Mouse (Mus musculus): ENCODE measurements around the gene Wdr60. TPM values are rescaled to one million over a fixed set of nuclear protein-coding genes. Genes with fewer than 3 reads are reported as not detected.
"Not testable (repeated sequence)": the region's sequence is repeated elsewhere in the genome, so short reads cannot be mapped to it uniquely, and the experiment has no call there.

Wdr60 gene
- polyA plus RNA-seq, 1 experiment from 2014 or later = 16.0 TPM

DNA sequence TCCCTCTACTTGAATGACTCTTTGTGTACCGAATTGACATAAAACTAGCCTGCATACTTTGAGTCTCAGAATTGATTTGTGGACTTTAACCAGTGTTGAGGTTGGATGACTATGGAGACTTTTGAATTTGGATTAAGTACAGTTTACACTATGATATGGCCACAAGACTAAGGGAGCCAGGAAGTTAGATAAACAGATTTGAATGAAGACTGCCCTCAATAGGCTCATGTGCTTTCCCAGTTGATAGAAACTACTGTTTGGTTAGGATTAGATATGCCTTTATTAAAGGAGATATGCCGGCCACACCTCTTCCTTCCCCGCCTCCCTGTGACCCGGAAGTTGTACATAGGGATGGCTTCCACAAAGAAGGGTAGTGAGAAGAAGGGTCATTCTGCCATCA, 12.8 kb upstream of the Wdr60 start:
- no peak overlapping the region for H3K9ac ChIP-seq (replicated peaks; ENCODE audit: low read length)
- H3K27me3 ChIP-seq (ENCODE audit: control insufficient read depth, insufficient read depth, low read length) = no peaks in the 10 kb centered on the region
- no peaks in the 10 kb centered on the region for H3K9me3 ChIP-seq (replicated peaks; ENCODE audit: control insufficient read depth, low read length)
- H3K4me1 ChIP-seq (ENCODE audit: control insufficient read depth, insufficient read depth, low read length) = no peaks in the 10 kb centered on the region
- ATAC-seq (replicated peaks; ENCODE audit: insufficient number of reproducible peaks, low FRiP score, low TSS enrichment, low read depth) (no peak), DNase-seq (ENCODE audit: low spot score) (no peak)
- no peaks in the 10 kb centered on the region for H3K36me3 ChIP-seq (replicated peaks; ENCODE audit: control insufficient read depth, insufficient read depth, low read depth, low read length)
- H3K4me2 ChIP-seq (ENCODE audit: low read depth, low read length) = no peak overlapping the region
- WGBS = 94% methylated on average over 4 of the region's 4 CpGs
- H3K4me3 ChIP-seq (ENCODE audit: low read depth, low read length) = no peak overlapping the region
- no peak overlapping the region for H3K27ac ChIP-seq (replicated peaks; ENCODE audit: low read depth, low read length)

DNA sequence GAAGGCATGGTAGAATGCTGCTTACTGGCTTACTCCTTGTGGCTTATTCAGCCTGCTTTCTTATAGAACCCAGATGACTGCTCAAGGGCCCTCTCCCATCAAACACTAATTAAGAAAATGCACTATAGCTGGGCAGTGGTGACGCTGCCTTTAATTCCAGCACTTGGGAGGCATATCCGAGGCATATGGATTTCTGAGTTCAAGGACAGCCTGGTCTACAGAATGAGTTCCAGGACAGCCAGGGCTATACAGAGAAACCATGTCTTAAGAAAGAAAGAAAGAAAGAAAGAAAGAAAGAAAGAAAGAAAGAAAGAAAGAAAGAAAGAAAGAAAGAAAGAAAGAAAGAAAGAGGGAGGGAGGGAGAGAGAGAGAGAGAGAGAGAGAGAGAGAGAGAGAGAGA, 12.3 kb upstream of the Wdr60 start, which contains the start of gene Gm11027:
TSS of gene Gm11027 (plus strand) at position 301 of the 400 bp plus-strand sequence.
- not testable (repeated sequence) for H3K4me2 ChIP-seq (ENCODE audit: low read depth, low read length); H3K27me3 ChIP-seq (ENCODE audit: control insufficient read depth, insufficient read depth, low read length); H3K36me3 ChIP-seq (replicated peaks; ENCODE audit: control insufficient read depth, insufficient read depth, low read depth, low read length); H3K4me1 ChIP-seq (ENCODE audit: control insufficient read depth, insufficient read depth, low read length); H3K9ac ChIP-seq (replicated peaks; ENCODE audit: low read length); H3K9me3 ChIP-seq (replicated peaks; ENCODE audit: control insufficient read depth, low read length); H3K4me3 ChIP-seq (ENCODE audit: low read depth, low read length); H3K27ac ChIP-seq (replicated peaks; ENCODE audit: low read depth, low read length); DNase-seq (ENCODE audit: low spot score); ATAC-seq (replicated peaks; ENCODE audit: insufficient number of reproducible peaks, low FRiP score, low TSS enrichment, low read depth)
- WGBS = 82% methylated on average over 2 of the region's 2 CpGs

DNA sequence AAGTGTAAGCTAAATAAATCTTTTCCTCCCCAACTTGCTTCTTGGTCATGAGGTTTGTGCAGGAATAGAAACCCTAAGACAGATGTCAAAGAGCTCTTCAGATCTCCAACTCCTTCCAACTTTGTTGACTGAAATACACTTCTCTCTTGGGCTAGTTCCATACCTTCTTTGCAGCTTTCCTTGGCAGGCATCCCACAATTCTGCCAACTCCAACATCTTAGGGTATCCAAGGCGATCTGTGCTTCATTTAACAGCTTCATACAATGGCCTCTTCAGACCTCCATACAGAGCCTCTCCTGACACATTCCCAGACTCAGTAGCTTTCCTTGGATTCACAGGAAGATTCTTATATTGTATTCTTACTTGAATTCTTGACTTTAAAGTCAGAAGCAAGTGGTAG, 10.9 kb upstream of the Wdr60 start:
- no peaks in the 10 kb centered on the region for H3K4me1 ChIP-seq (ENCODE audit: control insufficient read depth, insufficient read depth, low read length)
- DNase-seq (ENCODE audit: low spot score) (no peak), ATAC-seq (replicated peaks; ENCODE audit: insufficient number of reproducible peaks, low FRiP score, low TSS enrichment, low read depth) (no peak)
- H3K4me3 ChIP-seq (ENCODE audit: low read depth, low read length) = no peak overlapping the region
- 62% methylated on average over 1 of the region's 1 CpGs for WGBS
- no peak overlapping the region for H3K9ac ChIP-seq (replicated peaks; ENCODE audit: low read length)
- H3K9me3 ChIP-seq (replicated peaks; ENCODE audit: control insufficient read depth, low read length) = no peaks in the 10 kb centered on the region
- H3K4me2 ChIP-seq (ENCODE audit: low read depth, low read length) = no peak overlapping the region
- no peaks in the 10 kb centered on the region for H3K36me3 ChIP-seq (replicated peaks; ENCODE audit: control insufficient read depth, insufficient read depth, low read depth, low read length)
- no peaks in the 10 kb centered on the region for H3K27me3 ChIP-seq (ENCODE audit: control insufficient read depth, insufficient read depth, low read length)
- no peak overlapping the region for H3K27ac ChIP-seq (replicated peaks; ENCODE audit: low read depth, low read length)

DNA sequence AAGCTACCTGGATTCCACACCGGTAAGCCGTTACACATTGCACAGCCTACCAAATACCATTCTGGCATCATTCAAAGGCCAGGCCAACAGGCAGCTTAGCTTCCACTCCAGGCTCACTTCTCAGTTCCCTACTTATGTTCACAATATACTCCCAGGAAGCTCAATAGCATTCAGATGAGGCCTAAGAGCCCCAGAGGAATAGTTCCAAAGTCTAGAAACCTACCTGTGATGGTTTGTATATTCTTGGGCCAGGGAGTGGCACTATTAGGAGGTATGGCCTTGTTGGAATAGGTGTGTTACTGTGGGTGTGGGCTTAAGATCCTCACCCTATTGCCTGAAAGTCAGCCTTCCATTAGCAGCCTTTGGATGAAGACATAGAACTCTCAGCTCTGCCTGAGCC, 8.2 kb upstream of the Wdr60 start:
- Histone ChIP-seq H3K9ac (replicated peaks; ENCODE audit: low read length) (no peak overlapping the region), H3K4me3 (ENCODE audit: low read depth, low read length) (no peak overlapping the region), H3K36me3 (replicated peaks; ENCODE audit: control insufficient read depth, insufficient read depth, low read depth, low read length) (no peaks in the 10 kb centered on the region), H3K4me2 (ENCODE audit: low read depth, low read length) (no peak overlapping the region), H3K9me3 (replicated peaks; ENCODE audit: control insufficient read depth, low read length) (no peaks in the 10 kb centered on the region), H3K4me1 (ENCODE audit: control insufficient read depth, insufficient read depth, low read length) (no peaks in the 10 kb centered on the region), H3K27ac (replicated peaks; ENCODE audit: low read depth, low read length) (no peak overlapping the region), H3K27me3 (ENCODE audit: control insufficient read depth, insufficient read depth, low read length) (no peaks in the 10 kb centered on the region)
- DNase-seq (ENCODE audit: low spot score) (no peak), ATAC-seq (replicated peaks; ENCODE audit: insufficient number of reproducible peaks, low FRiP score, low TSS enrichment, low read depth) (no peak)
- 92% methylated on average over 2 of the region's 2 CpGs for WGBS

DNA sequence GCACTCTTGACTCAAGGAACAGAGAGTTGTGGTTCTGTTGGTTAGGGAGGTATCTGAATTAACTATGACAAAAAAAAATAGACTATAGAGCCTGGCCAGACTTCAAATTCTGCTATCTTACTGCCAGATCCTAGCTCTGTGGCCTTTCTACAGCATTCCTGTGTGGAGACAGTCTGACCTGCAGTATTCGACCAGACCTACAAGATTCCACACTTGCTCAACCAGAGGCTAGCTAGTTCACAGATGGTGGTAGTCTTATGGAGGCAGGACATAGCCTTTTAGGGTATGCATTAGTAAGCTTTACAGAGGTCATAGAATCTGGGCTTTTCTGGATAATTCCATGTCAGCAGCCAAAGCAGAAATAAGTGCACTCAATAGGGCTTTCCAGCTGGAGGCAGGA, 7.7 kb upstream of the Wdr60 start:
- no peak for ATAC-seq (replicated peaks; ENCODE audit: insufficient number of reproducible peaks, low FRiP score, low TSS enrichment, low read depth)
- Histone ChIP-seq H3K4me3 (ENCODE audit: low read depth, low read length) (no peak overlapping the region), H3K4me2 (ENCODE audit: low read depth, low read length) (no peak overlapping the region), H3K36me3 (replicated peaks; ENCODE audit: control insufficient read depth, insufficient read depth, low read depth, low read length) (no peaks in the 10 kb centered on the region), H3K9me3 (replicated peaks; ENCODE audit: control insufficient read depth, low read length) (no peaks in the 10 kb centered on the region), H3K4me1 (ENCODE audit: control insufficient read depth, insufficient read depth, low read length) (no peaks in the 10 kb centered on the region), H3K27ac (replicated peaks; ENCODE audit: low read depth, low read length) (no peak overlapping the region), H3K9ac (replicated peaks; ENCODE audit: low read length) (no peak overlapping the region), H3K27me3 (ENCODE audit: control insufficient read depth, insufficient read depth, low read length) (no peaks in the 10 kb centered on the region)
- DNase-seq (ENCODE audit: low spot score) = no peak
- 76% methylated on average over 1 of the region's 1 CpGs for WGBS

DNA sequence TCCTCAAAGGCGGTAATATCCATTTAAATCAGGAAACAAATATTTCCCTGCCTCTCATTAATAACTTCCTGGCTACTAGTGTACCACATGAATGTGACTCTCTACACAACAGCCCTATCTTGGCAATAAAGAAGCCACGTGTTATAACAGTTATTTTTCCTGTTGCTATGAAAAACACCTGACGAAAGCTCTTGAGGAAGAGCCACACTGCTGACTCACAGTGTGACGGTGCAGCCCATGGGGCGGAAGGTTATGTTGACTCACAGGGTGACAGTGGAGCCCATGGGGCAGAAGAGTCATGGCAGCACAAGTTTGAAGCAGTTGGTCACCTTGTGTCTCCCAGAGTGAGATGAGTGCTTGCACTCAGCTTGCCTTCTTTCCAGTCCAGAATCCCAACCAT, 6.6 kb upstream of the Wdr60 start:
- Histone ChIP-seq H3K27me3 (ENCODE audit: control insufficient read depth, insufficient read depth, low read length) (no peaks in the 10 kb centered on the region), H3K9me3 (replicated peaks; ENCODE audit: control insufficient read depth, low read length) (no peaks in the 10 kb centered on the region), H3K36me3 (replicated peaks; ENCODE audit: control insufficient read depth, insufficient read depth, low read depth, low read length) (no peaks in the 10 kb centered on the region), H3K27ac (replicated peaks; ENCODE audit: low read depth, low read length) (no peak overlapping the region), H3K9ac (replicated peaks; ENCODE audit: low read length) (no peak overlapping the region), H3K4me3 (ENCODE audit: low read depth, low read length) (no peak overlapping the region), H3K4me2 (ENCODE audit: low read depth, low read length) (no peak overlapping the region), H3K4me1 (ENCODE audit: control insufficient read depth, insufficient read depth, low read length) (no peaks in the 10 kb centered on the region)
- no peak for ATAC-seq (replicated peaks; ENCODE audit: insufficient number of reproducible peaks, low FRiP score, low TSS enrichment, low read depth)
- DNase-seq (ENCODE audit: low spot score) = no peak
- WGBS = 80% methylated on average over 5 of the region's 5 CpGs

DNA sequence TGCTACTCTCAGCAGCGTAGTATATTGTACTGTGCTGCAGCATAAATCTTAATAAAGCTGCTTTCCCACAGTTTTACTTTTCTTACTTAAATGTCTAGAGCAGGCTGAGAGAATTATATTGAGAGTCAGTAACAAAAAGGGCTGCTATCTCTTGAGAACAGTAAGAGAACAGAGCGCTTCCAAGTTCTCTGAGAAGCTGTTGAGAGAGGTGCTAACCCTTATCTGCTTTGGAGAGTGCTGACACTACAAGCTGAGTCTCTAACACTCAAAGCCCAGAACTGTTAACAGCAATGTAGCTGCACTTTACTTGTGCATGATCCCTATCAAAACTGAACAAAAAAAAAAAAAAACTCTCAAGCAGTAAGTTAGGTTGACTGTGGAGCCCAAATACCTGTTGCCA, 2.5 kb upstream of the Wdr60 start:
- no peaks in the 10 kb centered on the region for H3K9me3 ChIP-seq (replicated peaks; ENCODE audit: control insufficient read depth, low read length)
- WGBS = 80% methylated on average over 2 of the region's 2 CpGs
- ATAC-seq (replicated peaks; ENCODE audit: insufficient number of reproducible peaks, low FRiP score, low TSS enrichment, low read depth) = no peak
- no peaks in the 10 kb centered on the region for H3K4me1 ChIP-seq (ENCODE audit: control insufficient read depth, insufficient read depth, low read length)
- no peak overlapping the region for H3K27ac ChIP-seq (replicated peaks; ENCODE audit: low read depth, low read length)
- no peak overlapping the region for H3K4me3 ChIP-seq (ENCODE audit: low read depth, low read length)
- no peak overlapping the region for H3K9ac ChIP-seq (replicated peaks; ENCODE audit: low read length)
- no peaks in the 10 kb centered on the region for H3K27me3 ChIP-seq (ENCODE audit: control insufficient read depth, insufficient read depth, low read length)
- DNase-seq (ENCODE audit: low spot score) = no peak
- H3K36me3 ChIP-seq (replicated peaks; ENCODE audit: control insufficient read depth, insufficient read depth, low read depth, low read length) = no peaks in the 10 kb centered on the region
- H3K4me2 ChIP-seq (ENCODE audit: low read depth, low read length) = no peak overlapping the region

DNA sequence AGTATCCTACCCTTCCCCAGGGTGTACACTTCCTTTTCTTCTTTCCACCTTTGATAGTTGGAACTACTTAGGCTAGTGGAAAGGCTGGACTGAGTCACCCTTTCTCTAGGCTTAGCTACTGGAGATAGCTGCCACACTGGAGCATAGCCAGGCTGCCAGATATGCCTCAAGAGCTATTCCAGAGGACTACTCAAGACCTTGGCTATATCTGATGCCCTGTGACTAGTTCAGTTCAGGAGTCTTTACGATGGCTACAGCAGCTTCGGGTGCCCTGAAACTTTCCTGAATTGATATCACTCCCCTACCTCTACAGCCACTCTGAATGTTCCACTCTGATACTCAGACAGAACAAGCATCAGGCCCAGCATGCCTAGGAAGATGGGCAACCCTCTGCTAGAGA, 1.9 kb upstream of the Wdr60 start:
- DNase-seq (ENCODE audit: low spot score) = no peak
- Histone ChIP-seq H3K36me3 (replicated peaks; ENCODE audit: control insufficient read depth, insufficient read depth, low read depth, low read length) (no peaks in the 10 kb centered on the region), H3K9ac (replicated peaks; ENCODE audit: low read length) (no peak overlapping the region), H3K9me3 (replicated peaks; ENCODE audit: control insufficient read depth, low read length) (no peaks in the 10 kb centered on the region), H3K4me2 (ENCODE audit: low read depth, low read length) (no peak overlapping the region), H3K4me3 (ENCODE audit: low read depth, low read length) (no peak overlapping the region), H3K4me1 (ENCODE audit: control insufficient read depth, insufficient read depth, low read length) (no peaks in the 10 kb centered on the region), H3K27ac (replicated peaks; ENCODE audit: low read depth, low read length) (no peak overlapping the region), H3K27me3 (ENCODE audit: control insufficient read depth, insufficient read depth, low read length) (no peaks in the 10 kb centered on the region)
- 98% methylated on average over 2 of the region's 2 CpGs for WGBS
- ATAC-seq (replicated peaks; ENCODE audit: insufficient number of reproducible peaks, low FRiP score, low TSS enrichment, low read depth) = no peak
